Mouse (Mus musculus) midbrain, embryonic 11.5 days (tissue): ENCODE measurements around the gene Mcu. TPM values are rescaled to one million over a fixed set of nuclear protein-coding genes. Genes with fewer than 3 reads are reported as not detected.

Experiments used
- ATAC-seq: fragments of 200-750 bp; cut with Nextera tagmentation; 2 replicates; pipeline ENCODE4 v1.8.0; 2017; ENCODE audit warnings: moderate TSS enrichment, moderate library complexity; ENCODE audit not compliant: low FRiP score
- DNase-seq: peaks from one replicate; pipeline ENCODE4 v3.0.0; 2015; ENCODE audit warnings: low spot score; ENCODE audit errors: missing footprints
- H3K27ac ChIP-seq: fragments of 300-500 bp; sonication (generic); 2 replicates; pipeline ENCODE4 v1.5.1; 2014; ENCODE audit warnings: low read depth, low read length
- H3K27me3 ChIP-seq: fragments of 300-500 bp; sonication (generic); 2 replicates; pipeline ENCODE4 v1.6.1; 2014; ENCODE audit warnings: mild to moderate bottlenecking, low read length, moderate library complexity, mixed read lengths; ENCODE audit not compliant: control insufficient read depth, insufficient read depth
- H3K36me3 ChIP-seq: fragments of 300-500 bp; sonication (generic); 2 replicates; pipeline ENCODE4 v1.6.1; 2014; ENCODE audit warnings: mild to moderate bottlenecking, low read length, moderate library complexity, mixed read lengths; ENCODE audit not compliant: control insufficient read depth, insufficient read depth
- H3K4me1 ChIP-seq: fragments of 300-500 bp; sonication (generic); 2 replicates; pipeline ENCODE4 v1.6.1; 2014; ENCODE audit warnings: low read length; ENCODE audit not compliant: control insufficient read depth, insufficient read depth
- H3K4me2 ChIP-seq: fragments of 300-500 bp; sonication (generic); 2 replicates; pipeline ENCODE4 v1.6.1; 2014; ENCODE audit warnings: mild to moderate bottlenecking, moderate library complexity
- H3K4me3 ChIP-seq: fragments of 300-500 bp; sonication (generic); 2 replicates; pipeline ENCODE4 v1.5.1; 2014; ENCODE audit warnings: low read depth, low read length
- H3K9ac ChIP-seq: fragments of 300-500 bp; sonication (generic); 2 replicates; pipeline ENCODE4 v1.6.1; 2014; ENCODE audit warnings: low read length
- H3K9me3 ChIP-seq: fragments of 300-500 bp; sonication (generic); 2 replicates; pipeline ENCODE4 v1.6.1; 2016; ENCODE audit warnings: low read length; ENCODE audit not compliant: control insufficient read depth
- WGBS: fragments of 180-500 bp; shearing (Covaris S2); extraction: QIAGEN DNeasy Blood & Tissue Kit; methylation state at CpG from one replicate; pipeline ENCODE4 v1.1.7; 2014; 5-methylcytosine and 5-hydroxymethylcytosine counted together
- polyA plus RNA-seq: library from polyadenylated mRNA; unstranded; fragments of >200 nt; fragmentation: Nextera tagmentation; extraction: Ambion mirVana; gene quantifications from 2 replicates; pipeline ENCODE4 v1.2.1, GENCODE M21; 2014

Gene Mcu
- polyA plus RNA-seq, 1 experiment from 2014 or later: 17.7 TPM

DNA sequence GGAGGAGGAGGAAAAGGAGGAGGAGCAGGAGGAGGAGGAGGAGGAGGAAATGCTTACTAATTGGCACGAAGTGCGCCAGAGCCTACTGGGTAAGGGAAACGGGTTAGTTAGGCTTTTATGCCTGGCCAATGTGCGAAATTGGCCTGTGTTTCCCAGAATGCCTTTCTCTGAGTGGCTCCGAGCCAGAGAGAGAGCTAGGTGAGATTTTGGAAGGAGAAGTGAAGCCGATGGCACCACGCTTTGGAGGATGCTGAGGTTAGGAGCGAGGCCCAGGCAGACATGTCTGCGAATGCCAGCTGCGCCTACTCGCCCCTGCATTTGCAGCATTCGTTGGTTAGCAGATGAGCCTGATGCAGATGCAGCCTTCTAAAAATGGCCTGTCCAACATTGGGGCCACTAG lies 156.7 kb downstream of the Mcu start:
- Histone ChIP-seq H3K4me1 (no peaks in the 10 kb centered on the region), H3K27ac (no peak overlapping the region), H3K4me3 (no peak overlapping the region), H3K27me3 (no peaks in the 10 kb centered on the region), H3K9ac (no peak overlapping the region), H3K9me3 (no peaks in the 10 kb centered on the region), H3K36me3 (no peaks in the 10 kb centered on the region), H3K4me2 (no peak overlapping the region)
- 90% methylated on average over 12 of the region's 12 CpGs for WGBS
- ATAC-seq (no peak), DNase-seq (no peak)

GRCm38 (mm10) chr10:59454631-59455030 lies 161.9 kb downstream of the Mcu start:
- 95% methylated on average over 15 of the region's 15 CpGs for WGBS
- no peak for DNase-seq

GRCm38 (mm10) chr10:59451839-59452238 lies 164.7 kb downstream of the Mcu start:
- Histone ChIP-seq H3K27ac (no peak overlapping the region), H3K4me1 (no peaks in the 10 kb centered on the region), H3K9me3 (no peaks in the 10 kb centered on the region), H3K36me3 (no peaks in the 10 kb centered on the region), H3K4me3 (no peak overlapping the region), H3K4me2 (no peak overlapping the region), H3K27me3 (no peaks in the 10 kb centered on the region), H3K9ac (no peak overlapping the region)
- 47% methylated on average over 5 of the region's 5 CpGs for WGBS
- DNase-seq (peak; percentile 87), ATAC-seq (peak; percentile 74)

More at GRCm38 (mm10) chr10:59454631-59455030, 161.9 kb downstream of the Mcu start:
- Histone ChIP-seq H3K4me1 (no peaks in the 10 kb centered on the region), H3K9me3 (no peaks in the 10 kb centered on the region), H3K4me2 (no peak overlapping the region), H3K36me3 (no peaks in the 10 kb centered on the region), H3K27ac (no peak overlapping the region), H3K4me3 (no peak overlapping the region), H3K27me3 (no peaks in the 10 kb centered on the region), H3K9ac (no peak overlapping the region)
- no peak for ATAC-seq

DNA sequence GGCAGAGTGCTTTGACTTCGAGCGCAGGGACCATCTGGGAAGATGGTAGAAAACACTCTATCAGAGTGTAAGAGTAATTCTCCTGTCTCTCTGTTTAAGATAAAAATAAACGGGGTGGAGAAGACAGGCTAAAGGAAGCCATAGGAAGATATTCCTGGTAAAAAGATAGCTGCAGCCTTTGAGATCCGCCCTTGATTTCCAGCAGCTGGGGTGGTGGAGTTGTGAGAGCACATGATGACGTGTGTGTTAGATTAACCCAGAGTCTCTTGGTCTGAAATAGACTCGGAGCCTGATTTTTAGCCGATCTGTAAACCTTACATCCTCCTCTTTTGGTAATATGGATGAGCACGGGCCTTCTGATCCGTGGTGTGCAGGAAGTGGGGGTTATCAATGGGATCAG lies 168.9 kb downstream of the Mcu start:
- Histone ChIP-seq H3K9me3 (no peaks in the 10 kb centered on the region), H3K27ac (no peak overlapping the region), H3K9ac (no peak overlapping the region), H3K27me3 (no peaks in the 10 kb centered on the region), H3K4me2 (no peak overlapping the region), H3K4me3 (no peak overlapping the region), H3K4me1 (peaks cover 3% of the 10 kb centered on the region; the same call in 1 of the 2 replicates), H3K36me3 (no peaks in the 10 kb centered on the region)
- 86% methylated on average over 9 of the region's 9 CpGs for WGBS
- DNase-seq (peak; percentile 8), ATAC-seq (no peak)

DNA sequence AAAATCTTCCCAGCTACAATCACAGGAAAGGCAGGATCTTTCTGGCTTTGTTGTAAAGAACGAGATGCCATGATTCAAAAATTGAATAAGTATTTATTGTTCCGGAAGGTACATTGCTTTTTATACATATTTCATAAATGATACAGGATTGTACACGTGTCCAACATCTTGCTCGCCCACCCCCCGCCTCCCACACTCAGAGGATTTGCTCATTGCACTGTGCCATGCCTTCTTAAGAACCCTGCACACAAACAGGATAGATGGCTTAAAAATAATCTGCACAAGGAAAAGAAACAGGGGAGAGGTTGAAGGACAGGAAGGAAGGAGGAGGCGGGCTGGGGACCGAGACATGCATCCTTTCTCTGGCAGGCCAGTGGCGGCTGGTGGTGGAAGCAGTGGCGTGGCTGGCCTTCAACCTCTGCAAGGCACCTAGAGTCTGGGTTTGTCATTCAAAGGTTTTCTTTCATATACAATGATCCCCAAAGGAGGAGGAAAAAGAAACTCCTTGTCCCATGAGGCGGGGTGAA lies 169.5 kb downstream of the Mcu start:
- Histone ChIP-seq H3K9me3 (no peaks in the 10 kb centered on the region), H3K4me3 (no peak overlapping the region), H3K27ac (no peak overlapping the region), H3K27me3 (no peaks in the 10 kb centered on the region), H3K4me1 (peaks cover 3% of the 10 kb centered on the region; the same call in 1 of the 2 replicates), H3K36me3 (no peaks in the 10 kb centered on the region), H3K4me2 (no peak overlapping the region), H3K9ac (no peak overlapping the region)
- 91% methylated on average over 10 of the region's 10 CpGs for WGBS
- DNase-seq: peak; percentile 31
- ATAC-seq: no peak

GRCm38 (mm10) chr10:59444635-59445034 lies 171.9 kb downstream of the Mcu start:
- H3K27me3 ChIP-seq: no peaks in the 10 kb centered on the region
- 66% methylated on average over 8 of the region's 8 CpGs for WGBS
- no peak overlapping the region for H3K4me2 ChIP-seq
- no peak overlapping the region for H3K27ac ChIP-seq
- no peak overlapping the region for H3K9ac ChIP-seq
- no peaks in the 10 kb centered on the region for H3K36me3 ChIP-seq
- H3K9me3 ChIP-seq: no peaks in the 10 kb centered on the region
- H3K4me3 ChIP-seq: no peak overlapping the region
- H3K4me1 ChIP-seq: peaks cover 3% of the 10 kb centered on the region; the same call in 1 of the 2 replicates
- ATAC-seq (no peak), DNase-seq (peak; percentile 77)

DNA sequence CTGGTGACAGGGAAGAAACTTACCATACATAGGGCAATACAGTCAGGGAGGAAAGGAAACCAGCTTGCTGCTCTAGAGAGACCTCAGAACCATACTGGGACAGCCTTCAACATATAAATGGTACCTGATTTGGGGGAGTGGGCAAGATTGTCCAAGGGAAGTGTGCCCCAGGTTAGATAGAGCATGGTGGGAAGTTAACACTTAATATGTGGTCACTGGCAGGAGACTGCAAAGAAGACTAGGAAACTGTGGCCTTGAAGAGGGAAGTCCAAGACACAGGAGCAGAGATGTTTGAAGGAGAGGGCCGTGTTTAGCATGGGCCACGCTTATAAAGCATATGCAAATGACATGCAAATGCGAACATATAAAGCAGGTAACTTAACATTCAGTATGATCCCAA lies 172.4 kb downstream of the Mcu start:
- Histone ChIP-seq H3K4me3 (no peak overlapping the region), H3K27ac (no peak overlapping the region), H3K36me3 (no peaks in the 10 kb centered on the region), H3K9me3 (no peaks in the 10 kb centered on the region), H3K9ac (no peak overlapping the region), H3K4me1 (peaks cover 3% of the 10 kb centered on the region; the same call in 1 of the 2 replicates), H3K4me2 (no peak overlapping the region), H3K27me3 (no peaks in the 10 kb centered on the region)
- WGBS: 81% methylated on average over 3 of the region's 3 CpGs
- ATAC-seq: no peak
- DNase-seq: peak; percentile 78

DNA sequence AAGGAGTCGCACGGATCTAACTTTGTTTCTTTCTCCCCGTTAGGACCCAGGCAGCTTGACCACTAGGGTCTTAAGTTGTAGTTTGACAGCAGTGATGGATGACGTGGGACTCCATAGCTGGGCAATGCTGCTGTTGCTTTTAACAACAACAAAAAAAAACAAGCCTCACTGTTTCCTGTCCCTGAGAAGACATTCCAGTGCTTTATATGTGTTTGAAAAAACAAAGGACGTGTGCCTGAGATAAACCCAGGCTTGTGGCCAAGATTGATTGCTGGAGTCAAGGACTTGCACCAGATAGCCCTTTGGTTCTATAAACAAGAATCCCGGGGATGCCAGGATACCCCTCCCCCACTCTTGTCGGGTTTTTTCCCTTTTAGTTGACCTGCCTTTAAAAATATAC lies 173.3 kb downstream of the Mcu start:
- Histone ChIP-seq H3K9me3 (no peaks in the 10 kb centered on the region), H3K4me3 (no peak overlapping the region), H3K9ac (no peak overlapping the region), H3K4me2 (no peak overlapping the region), H3K4me1 (peaks cover 3% of the 10 kb centered on the region; the same call in 1 of the 2 replicates), H3K36me3 (no peaks in the 10 kb centered on the region), H3K27ac (no peak overlapping the region), H3K27me3 (no peaks in the 10 kb centered on the region)
- no peak for ATAC-seq
- peak; percentile 70 for DNase-seq
- 65% methylated on average over 7 of the region's 7 CpGs for WGBS

DNA sequence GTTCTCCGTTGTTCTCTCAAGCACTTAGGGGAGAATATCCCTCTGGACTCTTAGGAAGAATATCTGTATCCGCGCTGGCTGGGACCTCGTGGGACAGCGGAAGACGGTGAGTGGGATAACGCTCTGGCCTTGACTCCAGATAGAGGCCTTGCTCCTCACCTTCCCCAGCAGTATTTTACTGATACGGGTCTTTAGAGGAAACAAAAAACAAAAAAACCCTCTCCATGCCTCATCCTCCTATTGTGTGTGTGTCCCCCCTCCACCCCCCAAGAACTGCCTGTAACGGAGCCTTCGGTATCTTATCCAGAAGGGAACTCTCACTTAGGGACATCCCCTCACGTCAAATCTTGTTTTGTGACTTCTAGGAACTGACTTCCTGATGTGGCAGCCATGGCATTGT lies 174.8 kb downstream of the Mcu start, which contains the start of gene Oit3:
Gene Oit3 (minus strand): TSS at position 44 of the 400 bp plus-strand sequence.
- Histone ChIP-seq H3K9me3 (no peaks in the 10 kb centered on the region), H3K9ac (no peak within 1 kb of the TSS), H3K27me3 (no peaks in the 10 kb centered on the region), H3K27ac (no peak within 1 kb of the TSS), H3K4me2 (no peak within 1 kb of the TSS), H3K4me1 (peaks cover 3% of the 10 kb centered on the region; the same call in 1 of the 2 replicates), H3K36me3 (no peaks in the 10 kb centered on the region), H3K4me3 (no peak within 1 kb of the TSS)
- ATAC-seq (no peak), DNase-seq (peak; percentile 39)
- WGBS: 93% methylated on average over 11 of the region's 11 CpGs
